Mouse (Mus musculus) left cerebral cortex, adult 18-20 months (tissue): ENCODE measurements around the gene Ibtk. TPM values are rescaled to one million over a fixed set of nuclear protein-coding genes. Genes with fewer than 3 reads are reported as not detected.
"Not testable (repeated sequence)": the region's sequence is repeated elsewhere in the genome, so short reads cannot be mapped to it uniquely, and the experiment has no call there.

Experiments
- DNase-seq, 2 experiments: peaks; one replicate each; pipeline ENCODE4 v3.0.0; 2021 to 2022; ENCODE audit warnings: low spot score in 2 of 2, mixed read lengths in 1 of 2
- long read RNA-seq, 2 experiments: library from polyadenylated mRNA; stranded (forward); transcript quantifications; one replicate each; pipeline ENCODE4 v2.0.0; 2021
- total RNA-seq, 2 experiments: library from RNA; stranded (reverse); gene quantifications; 2 replicates each; pipeline ENCODE4 v1.2.3; 2021

The Ibtk gene
- total RNA-seq = 10 to 100 TPM; 23.8 to 24.3 TPM
- long read RNA-seq, experiment 1, full-length matches to known transcripts = 2 of 6 reads
- long read RNA-seq, experiment 1, partial matches to known transcripts = 1 of 6 reads
- long read RNA-seq, experiment 1, other reads (novel, unspliced or antisense) = 3 of 6 reads
- long read RNA-seq, experiment 2, full-length matches to known transcripts = 5 of 8 reads
- long read RNA-seq, experiment 2, partial matches to known transcripts = 1 of 8 reads
- long read RNA-seq, experiment 2, other reads (novel, unspliced or antisense) = 2 of 8 reads

DNA sequence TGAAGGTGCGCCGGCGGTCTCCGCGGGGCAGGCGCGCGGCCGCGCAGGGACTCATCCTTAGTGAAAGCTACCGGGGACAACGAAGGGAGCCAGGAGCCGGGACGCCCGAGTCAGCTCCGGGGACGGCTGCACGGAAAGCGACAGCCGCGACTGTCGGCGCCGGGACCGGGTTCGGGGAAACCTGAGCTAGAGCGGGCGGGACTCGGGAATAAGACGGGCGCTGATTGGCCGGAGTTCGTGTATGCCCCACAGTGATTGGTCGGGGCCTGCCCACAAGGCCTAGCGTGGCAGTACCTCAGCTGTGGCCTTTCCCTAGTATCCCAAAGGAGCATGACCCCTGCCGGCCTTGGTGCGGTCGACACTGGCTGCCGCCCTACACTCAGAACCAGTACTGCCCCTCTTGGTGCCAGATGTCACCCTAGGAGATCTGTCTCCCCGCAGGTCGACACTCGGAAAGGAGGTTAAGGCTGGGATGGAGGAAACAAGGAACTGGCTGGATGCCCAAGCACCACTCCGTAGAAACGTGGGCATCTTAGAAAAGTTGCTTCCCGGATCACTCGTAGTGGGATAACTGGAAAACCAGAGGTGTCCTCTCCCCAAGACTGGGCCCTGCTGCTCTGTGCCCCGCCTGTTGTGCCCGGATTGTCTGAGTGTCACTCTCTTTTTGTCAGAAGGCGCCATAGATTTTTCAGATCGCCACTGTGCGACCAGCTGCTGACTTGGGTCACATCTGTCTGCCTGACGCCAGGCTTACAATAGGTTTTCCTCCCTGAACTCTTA lies at the start of gene Ibtk:
Ibtk (minus strand) TSS at position 193 of the 780 bp plus-strand sequence.
- DNase-seq = peak; percentile 98 to 99

DNA sequence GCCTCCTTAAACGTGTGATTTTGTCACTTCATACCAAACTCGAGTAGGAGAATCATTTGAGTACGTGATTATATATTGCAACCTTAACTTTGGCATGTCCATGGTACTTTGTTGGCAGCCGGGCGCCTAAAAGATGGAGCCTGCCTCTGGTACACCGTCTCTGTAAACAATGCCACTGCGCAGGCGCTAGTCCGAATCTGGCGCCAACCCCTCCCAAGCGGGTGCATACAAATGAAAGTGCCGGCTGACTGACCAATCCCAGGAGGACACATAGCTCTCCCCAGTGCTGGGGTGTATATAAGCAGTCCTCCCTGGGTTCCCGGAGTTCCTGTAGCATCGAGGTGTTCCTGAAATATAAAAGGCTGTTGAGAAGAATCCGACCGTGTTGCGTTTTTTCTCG lies 42.4 kb upstream of the Ibtk start:
- not testable (repeated sequence) for DNase-seq

DNA sequence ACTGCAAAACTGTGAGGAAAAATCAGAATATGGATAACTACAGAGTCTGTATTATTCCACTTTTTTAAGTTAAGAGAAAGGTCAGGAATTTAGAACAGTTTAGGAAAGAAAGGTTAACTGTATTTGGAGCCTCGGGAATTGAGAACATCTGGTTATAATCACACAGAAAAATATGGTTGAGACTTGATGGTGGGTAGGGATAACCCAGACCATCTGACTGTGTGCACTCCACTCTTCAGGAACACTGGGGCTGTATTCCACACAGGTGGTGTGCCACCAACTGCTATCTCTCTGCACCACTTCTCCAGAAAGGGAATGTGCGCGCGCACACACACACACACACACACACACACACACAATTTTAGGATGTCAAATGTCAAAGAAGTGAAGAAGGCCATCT lies 31.1 kb upstream of the Ibtk start:
- no peak for DNase-seq

DNA sequence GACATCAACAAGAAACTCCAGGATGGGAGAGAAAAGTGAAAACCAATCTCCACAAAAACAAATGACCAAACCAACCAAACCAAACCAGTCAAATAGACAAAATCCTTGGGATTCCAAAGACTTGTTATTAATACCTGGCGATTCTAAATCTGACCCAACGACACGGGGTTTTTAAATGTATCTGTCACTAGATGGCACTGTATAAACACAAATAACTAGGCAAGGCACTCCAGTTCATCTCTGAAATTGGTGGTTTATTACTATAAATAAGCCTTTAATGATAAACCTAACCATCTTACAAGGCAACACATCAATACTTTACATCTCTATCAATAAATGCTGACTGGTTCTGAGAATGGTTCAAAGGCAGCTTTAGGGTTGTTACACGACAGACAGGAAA lies 30.3 kb upstream of the Ibtk start:
- no peak for DNase-seq

DNA sequence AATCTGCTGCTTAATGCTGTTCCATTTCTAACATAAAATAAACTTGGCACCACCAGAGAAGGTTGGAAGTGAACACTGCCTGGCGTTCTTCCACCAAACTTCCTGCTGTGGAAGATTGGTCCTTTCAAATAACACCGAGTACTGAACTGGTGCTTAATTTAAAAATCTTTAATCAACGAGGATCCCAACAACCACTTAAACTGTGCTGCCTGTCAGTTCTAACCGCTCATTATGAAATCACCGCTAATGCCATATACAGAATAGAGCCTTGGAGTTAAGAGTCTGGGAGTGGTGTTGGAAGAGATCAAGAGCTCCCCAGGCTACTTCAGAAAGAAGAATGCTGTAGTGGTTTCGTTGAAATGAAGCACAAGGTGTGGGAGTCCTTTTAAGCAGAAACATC lies 28.4 kb upstream of the Ibtk start:
- peak in 1 of 2 experiments; percentile 6 for DNase-seq

DNA sequence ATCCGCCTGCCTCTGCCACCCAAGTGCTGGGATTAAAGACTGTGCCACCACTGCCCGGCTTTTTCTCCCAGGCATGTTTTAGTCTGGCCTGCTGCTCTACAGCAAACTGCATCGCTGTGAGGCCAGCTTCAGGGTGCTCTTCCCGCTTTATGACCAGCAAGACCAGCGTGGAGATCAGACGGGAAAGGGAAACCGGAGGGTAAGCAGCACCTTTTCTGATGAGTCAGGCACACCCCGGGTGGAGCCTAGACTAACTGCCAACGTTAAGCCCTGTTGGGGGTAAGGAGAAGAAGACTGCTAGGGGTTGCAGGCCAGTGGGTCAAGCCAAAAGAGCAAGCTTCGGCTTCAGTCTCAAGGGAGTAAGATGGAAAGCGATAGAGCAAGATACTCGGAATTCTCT lies 23.1 kb upstream of the Ibtk start:
- DNase-seq = no peak

DNA sequence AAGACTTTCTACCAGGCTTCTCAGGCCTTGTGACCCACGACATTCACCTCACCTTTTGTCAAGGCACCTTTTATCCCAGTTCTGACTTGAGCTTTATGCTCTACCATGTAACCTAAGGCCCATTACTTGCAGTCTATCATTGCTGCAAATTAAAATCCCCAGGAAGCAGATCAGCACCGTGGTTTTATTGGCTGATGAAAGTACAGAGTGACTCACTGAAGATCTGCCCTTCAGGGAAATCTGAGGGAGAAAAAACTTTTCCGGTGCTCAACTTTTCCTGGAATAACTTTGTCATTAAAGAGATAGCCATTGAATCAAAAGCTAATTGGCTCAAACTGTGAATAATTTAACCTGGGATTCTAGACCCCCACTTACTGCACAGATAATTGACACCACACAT lies 22.3 kb upstream of the Ibtk start:
- no peak for DNase-seq

DNA sequence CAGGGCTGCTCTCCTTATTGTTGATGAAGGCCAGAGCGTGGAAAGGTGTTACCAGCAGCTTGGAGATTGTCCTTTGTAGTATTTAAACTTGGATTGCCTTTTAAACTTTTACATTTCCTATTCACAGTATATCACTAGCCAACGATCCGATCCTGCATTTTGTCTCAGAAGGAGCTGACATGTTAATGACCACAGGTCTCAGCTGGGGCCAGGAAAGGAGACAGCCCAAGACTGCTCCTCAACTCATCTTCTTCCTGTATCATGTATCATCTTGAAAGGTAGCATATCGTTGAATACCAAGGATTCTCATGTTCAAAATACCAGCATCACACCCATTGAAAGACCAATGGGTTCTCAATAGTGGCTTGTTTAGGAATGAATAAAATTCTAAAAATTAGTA lies 21.2 kb upstream of the Ibtk start:
- no peak for DNase-seq

DNA sequence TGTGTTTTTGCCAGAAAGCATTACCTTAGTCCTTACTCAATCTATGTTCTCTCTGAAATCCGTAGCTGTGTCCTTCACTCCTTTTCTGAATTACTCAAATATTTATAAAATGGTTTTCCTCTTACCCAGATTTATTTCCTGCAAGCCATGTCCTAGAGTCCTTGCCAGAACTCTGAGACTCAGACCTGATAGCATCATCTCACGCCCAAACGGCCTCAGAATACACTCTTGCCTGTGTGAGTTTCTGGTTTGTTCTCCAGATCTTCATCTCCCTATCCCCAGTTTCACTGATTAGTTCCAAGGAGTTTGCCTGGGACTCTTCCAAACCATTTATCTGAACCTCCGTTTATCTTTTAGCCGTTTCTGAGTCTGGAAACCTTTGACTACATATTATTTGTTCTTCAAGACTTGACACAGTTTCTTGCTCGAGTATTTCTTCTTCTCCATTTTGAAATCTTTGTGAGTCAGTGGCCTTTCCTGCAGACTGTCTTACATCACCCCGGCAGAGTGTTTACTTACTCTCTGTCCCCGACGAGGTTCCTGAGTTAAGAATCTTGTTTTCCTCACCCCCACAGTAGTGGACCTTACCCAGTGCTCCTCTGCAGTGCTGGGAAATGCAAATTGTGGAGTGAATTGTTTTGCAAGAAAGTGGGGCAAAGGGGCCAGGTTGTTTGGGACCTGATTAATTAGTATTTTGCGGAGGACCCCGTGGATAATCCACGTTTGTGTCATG lies 20.1 kb upstream of the Ibtk start:
- no peak for DNase-seq

DNA sequence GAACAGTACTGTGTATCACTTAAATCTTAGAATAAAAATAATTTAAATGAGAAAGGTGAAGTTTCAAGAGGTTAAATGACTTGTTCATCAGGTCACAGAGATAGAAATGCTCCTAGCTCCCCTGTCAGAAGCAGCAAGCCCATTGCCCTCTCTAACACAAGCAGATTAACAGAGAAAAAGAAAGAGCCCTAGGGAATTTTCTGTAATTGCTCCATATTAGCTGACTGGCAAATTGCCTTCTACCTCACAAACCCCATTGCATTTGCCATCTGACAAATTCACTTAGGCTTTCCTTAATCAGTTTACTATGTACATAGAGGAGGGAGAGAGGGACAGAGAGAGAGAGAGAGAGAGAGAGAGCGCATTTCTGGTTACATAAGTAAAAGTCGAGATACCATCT lies 18.1 kb upstream of the Ibtk start:
- DNase-seq = no peak

DNA sequence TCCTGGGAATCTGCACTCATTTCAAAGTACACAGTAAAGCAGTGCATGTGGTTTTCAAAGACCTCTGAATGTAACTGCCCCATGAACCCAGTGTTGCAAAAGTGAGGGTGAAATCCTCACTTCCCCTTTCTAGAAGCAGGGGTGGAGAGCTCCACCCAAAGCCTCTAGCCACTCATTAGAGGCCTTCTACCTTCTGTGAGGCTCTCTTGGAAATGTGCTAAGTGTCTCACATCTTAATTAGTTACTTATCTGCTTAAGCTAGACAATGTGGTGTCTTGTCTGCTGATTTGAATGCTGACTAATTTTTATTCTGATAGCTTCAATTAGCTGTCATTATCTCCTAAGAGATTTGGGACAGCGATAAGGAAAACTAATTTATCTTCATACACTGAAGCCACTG lies 13.3 kb upstream of the Ibtk start:
- DNase-seq = no peak

DNA sequence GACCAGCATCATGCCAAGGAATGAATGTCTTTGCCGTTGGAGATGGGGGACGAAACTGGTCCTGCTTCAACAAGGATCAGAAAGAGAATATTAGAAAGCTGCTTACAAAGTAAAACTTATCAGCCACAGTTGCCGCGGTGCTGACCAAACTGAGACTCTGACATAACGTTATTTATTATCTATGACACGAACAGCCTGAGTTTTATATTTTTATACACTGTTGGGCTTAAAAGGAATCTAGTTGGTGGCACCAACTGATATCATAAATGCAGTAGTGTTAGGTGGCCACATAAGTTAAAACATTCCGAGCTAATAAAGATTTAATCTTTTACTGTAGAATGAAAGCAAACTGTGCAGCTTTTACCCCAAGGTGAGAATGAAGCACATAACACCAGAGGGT lies 1.7 kb upstream of the Ibtk start:
- DNase-seq = no peak

DNA sequence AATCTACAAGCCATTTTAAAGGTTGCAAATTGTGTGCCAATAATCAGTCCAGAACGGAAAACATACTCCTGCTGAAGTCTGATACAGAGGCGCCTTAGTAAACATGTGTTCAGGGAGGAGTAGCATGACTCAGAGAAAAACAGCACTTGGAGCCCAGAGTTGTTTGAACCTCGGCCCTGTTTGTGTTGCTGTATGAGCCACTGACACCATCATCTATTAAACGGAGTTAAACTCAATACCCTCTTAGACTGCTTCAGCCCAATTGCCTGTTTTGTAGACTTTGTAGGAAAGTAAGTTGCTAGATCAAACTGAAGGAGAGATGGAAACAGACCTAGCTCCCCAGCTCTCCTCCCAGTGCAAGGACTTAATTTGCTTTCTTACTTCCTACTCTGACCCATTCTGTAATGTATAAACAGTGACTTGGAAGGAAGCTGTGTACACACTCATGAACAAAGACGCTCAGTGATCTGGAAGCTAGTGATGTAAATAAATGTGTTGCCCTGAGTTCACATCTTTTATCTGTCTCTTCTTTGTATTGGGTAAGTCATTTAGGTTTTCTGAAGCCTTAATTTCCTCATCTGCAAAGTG lies 882 bp upstream of the Ibtk start:
- no peak for DNase-seq

DNA sequence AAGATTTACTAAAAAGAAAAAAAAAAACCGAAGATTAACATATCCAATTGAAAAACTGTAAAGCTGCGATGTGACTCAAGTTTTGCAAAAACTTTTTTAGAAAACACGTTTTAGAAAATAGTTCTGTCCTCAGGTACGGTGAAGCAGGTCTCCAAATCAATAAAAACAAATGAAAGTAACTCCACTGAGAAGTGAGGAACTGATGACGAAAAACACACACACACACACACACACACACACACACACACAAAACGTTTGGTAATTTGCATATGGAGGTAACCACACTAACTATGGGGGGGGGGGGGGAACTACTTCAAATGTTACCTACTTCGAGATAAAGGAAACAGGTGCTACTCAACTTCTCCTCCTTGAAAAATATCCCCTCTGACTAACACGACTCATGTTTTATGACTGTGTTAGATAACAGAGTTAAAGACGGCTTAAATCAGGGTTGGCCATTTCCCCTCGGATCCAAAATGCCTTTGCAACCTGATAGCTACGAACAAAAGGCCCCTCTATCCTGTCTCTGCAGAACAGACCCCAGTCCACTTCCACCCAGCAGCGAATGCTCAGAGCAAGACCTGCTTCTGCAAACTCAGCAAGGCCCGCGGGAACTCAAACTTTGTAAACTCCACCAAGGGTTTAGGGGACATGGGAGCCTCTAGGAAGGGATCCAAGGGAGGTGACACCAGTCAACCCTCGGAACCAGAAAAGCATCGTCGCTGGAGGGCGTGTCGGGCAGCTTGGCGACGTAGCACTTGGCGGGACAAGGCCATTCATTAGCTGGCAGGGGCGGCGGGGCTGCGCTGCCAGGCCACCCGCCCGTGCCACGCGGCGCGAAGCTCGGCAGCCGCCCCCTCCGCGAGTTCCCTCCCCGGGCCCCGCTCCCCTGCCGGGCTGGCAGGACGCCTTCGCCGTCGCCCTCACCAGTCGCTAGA lies 661 bp downstream of the Ibtk start:
- peak in 1 of 2 experiments; percentile 72 for DNase-seq

DNA sequence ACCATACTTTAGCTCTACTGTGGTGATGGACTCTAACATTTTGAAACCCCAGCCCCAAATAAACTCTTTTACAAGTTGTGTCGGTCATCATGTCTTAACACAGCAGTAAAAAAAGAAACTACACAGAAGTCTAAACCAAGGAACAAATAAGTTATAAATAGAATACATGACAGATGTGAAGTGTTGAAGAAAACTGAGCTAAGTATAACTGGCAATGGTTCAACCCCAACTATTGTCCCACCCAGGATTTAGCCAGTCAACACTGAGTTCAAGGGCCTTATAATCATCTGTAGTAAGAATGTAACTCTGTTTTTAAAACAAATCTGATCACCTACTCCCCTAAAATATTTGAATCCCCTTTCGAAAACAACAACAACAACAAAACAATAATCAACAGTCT lies 3.6 kb downstream of the Ibtk start:
- no peak for DNase-seq

DNA sequence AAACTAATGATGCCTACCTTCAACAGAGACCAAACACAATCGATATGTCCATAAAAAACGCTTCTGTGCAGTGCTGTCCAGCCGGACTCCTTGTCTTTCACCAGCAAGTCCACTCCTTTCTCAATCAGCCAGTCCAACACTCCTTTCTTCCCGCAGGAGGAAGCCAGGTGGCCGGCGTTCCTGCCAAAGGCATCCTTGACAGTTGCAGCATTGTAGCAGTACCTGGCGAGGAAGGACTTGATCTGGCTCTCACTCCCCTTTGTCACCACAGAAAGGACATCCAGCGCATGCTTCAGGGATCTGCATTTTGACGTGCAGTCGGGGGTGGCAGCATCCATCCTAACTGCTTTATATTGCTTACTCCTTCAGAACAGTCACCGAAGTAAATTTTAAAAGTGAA lies 5.8 kb downstream of the Ibtk start:
- DNase-seq = no peak

DNA sequence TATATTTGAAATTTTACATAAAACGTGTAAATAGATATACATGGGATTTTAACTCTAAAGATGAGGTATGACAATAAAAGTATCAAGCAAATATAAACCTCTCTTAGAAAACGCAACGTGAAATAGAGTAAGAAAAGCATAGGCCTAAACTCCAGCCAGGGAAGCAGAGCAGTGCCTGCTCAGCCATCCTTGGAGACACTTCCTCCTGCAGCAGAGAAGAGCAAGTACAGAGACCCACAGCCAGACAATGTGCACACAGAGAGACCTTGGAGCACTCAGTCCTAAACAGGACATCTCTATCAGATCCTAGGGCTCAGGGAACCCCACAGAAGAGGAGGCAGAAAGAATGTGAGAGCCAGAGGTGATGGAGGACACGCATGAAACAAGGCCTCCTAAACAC lies 7.0 kb downstream of the Ibtk start:
- DNase-seq = no peak

DNA sequence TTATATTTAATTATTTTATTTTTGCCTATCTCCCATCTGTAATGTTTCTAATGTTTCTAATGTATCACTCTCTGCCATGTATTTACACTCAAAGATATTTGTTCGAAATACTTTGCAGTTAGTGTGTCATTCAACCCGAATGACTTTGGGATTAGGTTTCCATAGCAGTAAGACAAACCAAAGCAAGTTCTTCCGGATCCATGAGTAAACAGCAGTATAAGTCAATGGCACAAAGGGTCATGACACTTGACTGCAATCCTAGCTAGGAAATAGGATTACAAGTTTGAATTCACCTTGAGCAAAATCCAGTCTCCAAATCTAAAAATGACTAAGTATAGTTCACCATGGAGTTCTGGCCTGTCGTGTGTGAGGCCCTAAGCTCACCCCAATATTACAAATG lies 9.9 kb downstream of the Ibtk start:
- DNase-seq = no peak

DNA sequence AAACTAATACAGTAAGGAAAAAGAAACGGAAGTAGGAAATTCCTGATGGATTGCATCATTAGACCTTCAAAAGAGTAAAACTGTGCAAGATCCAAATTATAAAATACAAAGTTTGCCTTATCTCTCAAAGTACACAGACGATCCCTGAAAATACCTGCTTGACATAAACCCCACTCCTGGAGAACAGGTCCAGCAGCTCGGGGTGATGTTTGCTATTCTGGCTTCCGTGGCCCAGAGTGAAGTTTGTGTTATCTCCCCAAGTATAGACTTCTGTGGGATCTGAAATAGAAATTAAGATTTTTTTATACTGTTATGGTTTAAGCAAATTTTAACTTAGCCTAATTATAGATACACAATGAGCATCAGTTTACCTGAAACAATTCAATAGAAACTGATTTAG lies 14.3 kb downstream of the Ibtk start:
- no peak for DNase-seq

DNA sequence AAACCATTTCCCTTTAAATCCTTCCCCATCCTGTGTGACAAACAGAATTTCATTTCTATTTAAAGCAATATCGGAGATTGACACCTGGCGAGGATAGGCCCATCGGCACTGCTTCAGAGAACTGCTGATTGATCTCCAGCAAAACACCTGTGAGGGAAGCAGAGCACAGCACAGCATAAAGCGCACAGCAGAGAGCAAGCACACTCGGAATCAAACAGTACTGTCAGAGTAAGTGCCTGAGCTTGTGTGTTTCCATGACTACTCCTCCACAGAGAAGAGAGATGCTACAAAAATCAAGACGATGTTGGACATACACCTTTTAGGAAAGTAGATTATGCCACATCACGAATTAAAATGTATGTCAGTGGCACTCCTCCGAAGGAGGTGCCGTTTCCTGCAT lies 25.1 kb downstream of the Ibtk start:
- no peak for DNase-seq

DNA sequence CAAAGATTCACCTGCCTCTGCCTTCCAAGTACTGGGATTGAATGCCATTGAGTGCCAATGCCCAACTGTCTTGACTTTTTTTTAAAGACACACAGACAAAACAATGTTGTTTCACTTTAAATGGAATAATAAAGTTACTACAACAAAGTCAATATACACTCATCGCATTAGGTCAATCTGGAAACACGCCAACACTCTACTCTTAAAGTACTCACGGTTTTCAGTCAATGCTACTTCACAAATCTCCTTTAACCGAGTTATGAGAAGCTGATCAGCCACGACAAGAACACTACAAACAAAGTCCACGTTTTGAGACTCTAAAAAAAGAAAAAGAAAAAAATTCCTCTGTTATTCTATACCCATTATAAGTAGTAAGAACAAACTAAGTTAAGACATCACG lies 31.8 kb downstream of the Ibtk start:
- DNase-seq = no peak
